Mouse (Mus musculus): ENCODE measurements around the gene Gsta2. TPM values are rescaled to one million over a fixed set of nuclear protein-coding genes. Genes with fewer than 3 reads are reported as not detected.
"Not testable (repeated sequence)": the region's sequence is repeated elsewhere in the genome, so short reads cannot be mapped to it uniquely, and the experiment has no call there.

Gene Gsta2
- polyA plus RNA-seq, 1 experiment from 2014 or later: 0.20 TPM

DNA sequence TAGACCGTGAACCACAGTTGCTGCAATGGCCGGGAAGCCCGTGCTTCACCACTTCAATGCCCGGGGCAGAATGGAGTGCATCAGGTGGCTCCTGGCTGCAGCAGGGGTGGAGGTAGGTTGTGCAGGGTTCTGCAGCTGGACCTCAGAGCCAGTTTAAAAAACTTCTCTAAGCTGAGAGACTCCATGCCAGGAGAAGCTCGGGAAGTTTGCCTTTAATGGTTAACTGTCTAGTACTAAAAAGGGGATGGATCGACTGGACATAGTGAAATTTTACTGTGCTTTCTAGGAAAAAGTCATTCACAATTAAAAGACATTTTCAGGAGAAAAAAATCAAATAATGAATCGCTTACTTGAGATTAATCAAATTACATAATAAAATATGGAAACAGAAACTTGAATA is 60.8 kb downstream of the Gsta2 start:
- not testable (repeated sequence) for H3K27me3 ChIP-seq (ENCODE audit: control insufficient read depth, insufficient read depth, low read length); H3K4me3 ChIP-seq (ENCODE audit: low read length); H3K27ac ChIP-seq (ENCODE audit: low read length); H3K9me3 ChIP-seq (replicated peaks; ENCODE audit: control insufficient read depth, low read length); H3K4me1 ChIP-seq (ENCODE audit: control insufficient read depth, insufficient read depth, low read length); H3K9ac ChIP-seq (ENCODE audit: low read length); H3K4me2 ChIP-seq (ENCODE audit: low read depth, low read length); H3K36me3 ChIP-seq (ENCODE audit: control insufficient read depth, insufficient read depth); ATAC-seq (replicated peaks; ENCODE audit: extremely low read depth, insufficient read depth, low FRiP score)
- 74% methylated on average over 4 of the region's 7 CpGs for WGBS

- H3K4me1 ChIP-seq (ENCODE audit: control insufficient read depth, insufficient read depth, low read length); H3K27ac ChIP-seq (ENCODE audit: low read length); ATAC-seq (replicated peaks; ENCODE audit: extremely low read depth, insufficient read depth, low FRiP score); H3K4me2 ChIP-seq (ENCODE audit: low read depth, low read length); H3K27me3 ChIP-seq (ENCODE audit: control insufficient read depth, insufficient read depth, low read length); H3K9ac ChIP-seq (ENCODE audit: low read length); H3K9me3 ChIP-seq (replicated peaks; ENCODE audit: control insufficient read depth, low read length); H3K4me3 ChIP-seq (ENCODE audit: low read length); H3K36me3 ChIP-seq (ENCODE audit: control insufficient read depth, insufficient read depth): not testable (repeated sequence)
- WGBS: 55% methylated on average over 1 of the region's 1 CpGs
Observed at GRCm38 (mm10) chr9:78293683-78294082, 61.9 kb downstream of the Gsta2 start.

GRCm38 (mm10) chr9:78292462-78292861 is 63.1 kb downstream of the Gsta2 start:
- not testable (repeated sequence) for ATAC-seq (replicated peaks; ENCODE audit: extremely low read depth, insufficient read depth, low FRiP score); H3K36me3 ChIP-seq (ENCODE audit: control insufficient read depth, insufficient read depth); H3K4me3 ChIP-seq (ENCODE audit: low read length); H3K4me1 ChIP-seq (ENCODE audit: control insufficient read depth, insufficient read depth, low read length); H3K4me2 ChIP-seq (ENCODE audit: low read depth, low read length); H3K9me3 ChIP-seq (replicated peaks; ENCODE audit: control insufficient read depth, low read length); H3K9ac ChIP-seq (ENCODE audit: low read length); H3K27ac ChIP-seq (ENCODE audit: low read length); H3K27me3 ChIP-seq (ENCODE audit: control insufficient read depth, insufficient read depth, low read length)
- WGBS: 72% methylated on average over 8 of the region's 8 CpGs

- 82% methylated on average over 3 of the region's 3 CpGs for WGBS
- H3K4me3 ChIP-seq (ENCODE audit: low read length); H3K4me1 ChIP-seq (ENCODE audit: control insufficient read depth, insufficient read depth, low read length); H3K4me2 ChIP-seq (ENCODE audit: low read depth, low read length); H3K36me3 ChIP-seq (ENCODE audit: control insufficient read depth, insufficient read depth); ATAC-seq (replicated peaks; ENCODE audit: extremely low read depth, insufficient read depth, low FRiP score); H3K9me3 ChIP-seq (replicated peaks; ENCODE audit: control insufficient read depth, low read length); H3K27ac ChIP-seq (ENCODE audit: low read length); H3K27me3 ChIP-seq (ENCODE audit: control insufficient read depth, insufficient read depth, low read length); H3K9ac ChIP-seq (ENCODE audit: low read length): not testable (repeated sequence)
Observed at GRCm38 (mm10) chr9:78289723-78290122, 65.9 kb downstream of the Gsta2 start, which contains the start of gene Gm10639. TSS of gene Gm10639 (plus strand) at chr9:78289923.

- H3K4me3 ChIP-seq (ENCODE audit: low read length); H3K4me1 ChIP-seq (ENCODE audit: control insufficient read depth, insufficient read depth, low read length); H3K27ac ChIP-seq (ENCODE audit: low read length); H3K27me3 ChIP-seq (ENCODE audit: control insufficient read depth, insufficient read depth, low read length); ATAC-seq (replicated peaks; ENCODE audit: extremely low read depth, insufficient read depth, low FRiP score); H3K4me2 ChIP-seq (ENCODE audit: low read depth, low read length); H3K9me3 ChIP-seq (replicated peaks; ENCODE audit: control insufficient read depth, low read length); H3K9ac ChIP-seq (ENCODE audit: low read length); H3K36me3 ChIP-seq (ENCODE audit: control insufficient read depth, insufficient read depth): not testable (repeated sequence)
- 33% methylated on average over 1 of the region's 1 CpGs for WGBS
Observed at GRCm38 (mm10) chr9:78289063-78289462, 66.5 kb downstream of the Gsta2 start.

DNA sequence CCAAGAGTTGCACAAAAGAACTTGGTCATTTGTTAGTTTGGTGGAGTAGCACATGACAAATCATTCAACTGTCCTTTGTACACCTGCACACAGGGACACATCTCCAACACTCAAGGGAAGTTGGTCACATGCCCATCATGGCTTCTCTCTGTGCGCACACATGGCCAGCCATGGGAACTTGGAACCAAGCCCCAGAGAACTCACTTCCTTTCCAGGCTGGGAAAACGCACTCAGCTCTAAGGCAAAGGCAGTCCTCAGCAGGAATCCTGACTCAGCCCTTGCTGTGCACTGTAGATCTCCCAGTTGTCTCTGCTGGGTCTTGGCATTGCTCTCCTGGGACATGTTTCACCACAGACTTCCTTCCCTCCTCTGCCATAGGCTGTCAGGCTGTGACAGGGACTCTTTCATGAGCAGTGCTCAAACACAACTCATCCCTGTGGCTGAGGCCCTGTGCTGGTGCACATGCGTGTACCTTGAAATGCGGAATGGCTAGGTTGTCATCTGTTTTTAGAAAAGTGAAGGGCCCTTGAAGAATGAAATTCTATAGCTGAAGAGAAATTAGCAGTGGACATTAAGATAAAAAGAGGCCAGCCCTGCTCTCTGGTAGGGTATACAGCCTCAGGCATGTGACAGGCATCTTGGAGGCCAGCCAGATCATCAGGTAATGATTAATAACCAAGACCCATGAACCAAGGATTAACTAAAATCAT is 73.4 kb downstream of the Gsta2 start:
- not testable (repeated sequence) for H3K36me3 ChIP-seq (ENCODE audit: control insufficient read depth, insufficient read depth); H3K9ac ChIP-seq (ENCODE audit: low read length); H3K27me3 ChIP-seq (ENCODE audit: control insufficient read depth, insufficient read depth, low read length); H3K4me2 ChIP-seq (ENCODE audit: low read depth, low read length); H3K4me3 ChIP-seq (ENCODE audit: low read length); H3K4me1 ChIP-seq (ENCODE audit: control insufficient read depth, insufficient read depth, low read length); H3K9me3 ChIP-seq (replicated peaks; ENCODE audit: control insufficient read depth, low read length); H3K27ac ChIP-seq (ENCODE audit: low read length); ATAC-seq (replicated peaks; ENCODE audit: extremely low read depth, insufficient read depth, low FRiP score)
- 66% methylated on average over 4 of the region's 4 CpGs for WGBS

Other genes with a start within 250 kb of the Gsta2 start
- gene Fbxo9, start 246.7 kb downstream of the Gsta2 start, polyA plus RNA-seq (2015; fragmentation: Nextera tagmentation; extraction: Ambion mirVana): 41.1 and 47.3 TPM in 2 replicates
- gene Ick, start 246.6 kb downstream of the Gsta2 start, polyA plus RNA-seq (2015; fragmentation: Nextera tagmentation; extraction: Ambion mirVana): 13.5 and 14.6 TPM in 2 replicates
- gene Gsta4, start 173.0 kb downstream of the Gsta2 start, polyA plus RNA-seq (2015; fragmentation: Nextera tagmentation; extraction: Ambion mirVana): 67.5 and 71.7 TPM in 2 replicates
- gene Gsta1, start 125.1 kb downstream of the Gsta2 start, polyA plus RNA-seq (2015; fragmentation: Nextera tagmentation; extraction: Ambion mirVana): 0.42 TPM in 1 of 2 replicates, not detected in the other
- gene Gm3776, start 98.7 kb downstream of the Gsta2 start, polyA plus RNA-seq (2015; fragmentation: Nextera tagmentation; extraction: Ambion mirVana): not detected in 2 replicates
- not detected in 2 replicates for gene Gm10639, start 65.9 kb downstream of the Gsta2 start, polyA plus RNA-seq (2015; fragmentation: Nextera tagmentation; extraction: Ambion mirVana)
- gene Omt2a, start 41.0 kb downstream of the Gsta2 start, polyA plus RNA-seq (2015; fragmentation: Nextera tagmentation; extraction: Ambion mirVana): not detected in 2 replicates
- gene Omt2b, start 28.2 kb downstream of the Gsta2 start, polyA plus RNA-seq (2015; fragmentation: Nextera tagmentation; extraction: Ambion mirVana): not detected in 2 replicates
- not detected in 2 replicates for gene Dppa5a, start 12.4 kb upstream of the Gsta2 start, polyA plus RNA-seq (2015; fragmentation: Nextera tagmentation; extraction: Ambion mirVana)
- gene Ooep, start 22.9 kb upstream of the Gsta2 start, polyA plus RNA-seq (2015; fragmentation: Nextera tagmentation; extraction: Ambion mirVana): 0.39 and 0.44 TPM in 2 replicates
- gene Ddx43, start 40.0 kb upstream of the Gsta2 start, polyA plus RNA-seq (2015; fragmentation: Nextera tagmentation; extraction: Ambion mirVana): 0.08 and 0.12 TPM in 2 replicates
- 1.4 and 1.5 TPM in 2 replicates for gene Cgas, start 87.4 kb upstream of the Gsta2 start, polyA plus RNA-seq (2015; fragmentation: Nextera tagmentation; extraction: Ambion mirVana)
- gene Mto1, start 92.4 kb upstream of the Gsta2 start, polyA plus RNA-seq (2015; fragmentation: Nextera tagmentation; extraction: Ambion mirVana): 30.1 and 32.8 TPM in 2 replicates
- 0.49 and 0.50 TPM in 2 replicates for gene Gm17324, start 93.0 kb upstream of the Gsta2 start, polyA plus RNA-seq (2015; fragmentation: Nextera tagmentation; extraction: Ambion mirVana)
- gene Eef1a1, start 133.4 kb upstream of the Gsta2 start, polyA plus RNA-seq (2015; fragmentation: Nextera tagmentation; extraction: Ambion mirVana): 3,112 and 3,297 TPM in 2 replicates
- gene Slc17a5, start 232.3 kb upstream of the Gsta2 start, polyA plus RNA-seq (2015; fragmentation: Nextera tagmentation; extraction: Ambion mirVana): 8.8 and 9.7 TPM in 2 replicates